In genomic region chr5:35659503-35659902, GRCm38 (mm10) we compare ENCODE assay signal across 25 mouse cellular contexts. TPM values are rescaled to one million over a fixed set of nuclear protein-coding genes. Genes with fewer than 3 reads are reported as not detected.
"Had no signal": no experiment of that assay in that cellular context is flagged by ENCODE, and none has a peak within 500 bp of the region (broad histone marks: within the 10 kb centered on the region; RNA-seq: fewer than 3 reads in every experiment).

No protein-coding gene starts in this region.

- H3K4me2 ChIP-seq: kidney, embryonic 15.5 days; limb, embryonic 15.5 days; liver, embryonic 11.5 days; lung, embryonic 14.5 days; midbrain, embryonic 13.5 days had no signal

- H3K27ac ChIP-seq: kidney, embryonic 15.5 days; left cerebral cortex, adult 2 months; limb, embryonic 15.5 days; liver, embryonic 14.5 days; midbrain, embryonic 10.5 days; midbrain, embryonic 13.5 days; stomach, postnatal 0 days had no signal

- H3K9me3 ChIP-seq: kidney, embryonic 15.5 days; limb, embryonic 15.5 days; midbrain, embryonic 10.5 days; midbrain, embryonic 13.5 days had no signal

- H3K27me3 ChIP-seq: kidney, embryonic 15.5 days; limb, embryonic 15.5 days; midbrain, embryonic 13.5 days had no signal

- H3K9ac ChIP-seq: kidney, embryonic 15.5 days; limb, embryonic 15.5 days; liver, embryonic 14.5 days; liver, postnatal 0 days; lung, embryonic 14.5 days; midbrain, embryonic 13.5 days had no signal

- H3K4me1 ChIP-seq: limb, embryonic 15.5 days; midbrain, embryonic 10.5 days; midbrain, embryonic 13.5 days had no signal

- ATAC-seq: liver, postnatal 0 days; midbrain, embryonic 13.5 days; midbrain, embryonic 16.5 days had no signal

- H3K36me3 ChIP-seq: kidney, embryonic 15.5 days; midbrain, embryonic 10.5 days; midbrain, embryonic 13.5 days had no signal

- H3K4me3 ChIP-seq: kidney, embryonic 15.5 days; left cerebral cortex, adult 2 months; limb, embryonic 15.5 days; megakaryocyte, embryonic 14.5 days; midbrain, embryonic 10.5 days; midbrain, embryonic 13.5 days; myocyte had no signal

- DNase-seq: kidney, adult 11 months; kidney, adult 8-10 months; kidney, postnatal 10 days; kidney, postnatal 36 days; layer of hippocampus, postnatal 36 days; liver, postnatal 0 days; lung, embryonic 14.5 days; right cerebral cortex, adult 18-20 months; right cerebral cortex, postnatal 14 days; right cerebral cortex, postnatal 4 days; thymus, adult 2 months; thymus, postnatal 14 days; thymus, postnatal 4 days had no signal

RNA-seq across cellular contexts. Expression of gene Htra3, which starts 20.1 kb away (rescaled TPM):
- total RNA-seq: monocyte, adult 5-6 weeks had no signal
